Mouse (Mus musculus): ENCODE data around the gene Peli1. TPM values are rescaled to one million over a fixed set of nuclear protein-coding genes. Genes with fewer than 3 reads are reported as not detected.
"Not testable (repeated sequence)": the region's sequence is repeated elsewhere in the genome, so short reads cannot be mapped to it uniquely, and the experiment has no call there.

The Peli1 gene
- polyA plus RNA-seq, 1 experiment from 2014 or later = 65.9 TPM

DNA sequence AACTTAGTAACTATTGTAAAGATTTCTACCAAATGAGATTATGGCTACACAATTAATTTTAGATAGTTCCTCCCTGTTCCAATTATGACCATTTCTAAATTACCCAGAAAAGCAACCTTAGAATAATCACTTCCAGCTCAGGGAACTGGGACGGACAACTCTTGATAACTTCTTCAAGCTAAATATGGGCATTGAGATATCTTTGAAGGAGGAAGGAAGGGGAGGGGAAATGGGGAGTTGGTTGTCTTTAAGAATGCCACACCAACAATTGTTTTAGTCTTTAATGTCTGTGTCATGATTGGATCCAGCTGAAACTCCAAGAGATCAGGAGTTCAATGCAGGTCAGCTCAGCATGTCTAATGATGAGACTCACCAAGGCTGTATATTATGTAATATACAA is 91.6 kb downstream of the Peli1 start:
- no peak for DNase-seq (ENCODE audit: low spot score)

DNA sequence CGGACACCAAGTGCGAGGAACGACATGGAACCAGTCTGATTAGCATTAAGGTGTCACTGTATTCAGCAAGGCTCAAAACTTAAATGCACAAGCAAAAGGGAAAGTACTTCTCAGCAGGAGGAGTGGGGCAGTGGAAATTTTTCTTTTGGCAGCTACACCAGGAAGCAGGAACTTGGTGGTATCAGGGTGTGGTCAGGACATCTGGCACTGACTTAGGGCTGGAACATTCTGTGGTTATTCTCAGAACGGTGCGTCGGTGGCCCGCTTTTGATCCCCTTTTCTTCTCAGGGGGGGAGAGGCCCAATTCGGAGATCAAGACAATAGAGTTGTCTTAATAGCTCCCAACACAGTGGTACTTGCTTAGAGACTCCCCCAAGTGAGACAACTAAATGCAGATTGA is 100.7 kb downstream of the Peli1 start:
- DNase-seq (ENCODE audit: low spot score) = not testable (repeated sequence)

DNA sequence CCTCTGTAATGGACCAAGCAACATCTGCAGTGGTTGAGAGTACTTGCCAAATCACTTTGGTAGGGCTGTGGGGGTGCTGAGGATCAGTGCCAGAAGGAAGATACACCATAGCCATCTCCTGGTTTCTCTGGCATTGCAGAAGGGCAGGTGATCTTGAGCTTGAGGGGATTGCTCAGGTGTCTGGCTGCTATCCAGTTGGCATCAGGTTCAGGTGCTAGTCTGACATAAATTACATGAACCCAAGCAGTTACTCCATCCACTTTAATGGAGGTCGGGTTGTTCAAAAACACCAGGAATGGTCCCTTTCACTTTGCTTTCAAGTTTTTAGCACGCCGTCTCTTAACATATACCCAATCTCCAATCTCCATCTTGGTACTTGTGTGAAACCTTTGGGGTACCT is 103.8 kb downstream of the Peli1 start:
- no peak for DNase-seq (ENCODE audit: low spot score)

Other genes starting within 250 kb of the Peli1 start
- 11.0 and 14.9 TPM in 2 replicates for gene Vps54, start 148.0 kb downstream of the Peli1 start, polyA plus RNA-seq (2015; fragmentation: Nextera tagmentation; extraction: Ambion mirVana)

Measured in thymus, postnatal 0 days (tissue).